9 mouse cellular contexts compared by ENCODE assay signal in the genomic region with DNA sequence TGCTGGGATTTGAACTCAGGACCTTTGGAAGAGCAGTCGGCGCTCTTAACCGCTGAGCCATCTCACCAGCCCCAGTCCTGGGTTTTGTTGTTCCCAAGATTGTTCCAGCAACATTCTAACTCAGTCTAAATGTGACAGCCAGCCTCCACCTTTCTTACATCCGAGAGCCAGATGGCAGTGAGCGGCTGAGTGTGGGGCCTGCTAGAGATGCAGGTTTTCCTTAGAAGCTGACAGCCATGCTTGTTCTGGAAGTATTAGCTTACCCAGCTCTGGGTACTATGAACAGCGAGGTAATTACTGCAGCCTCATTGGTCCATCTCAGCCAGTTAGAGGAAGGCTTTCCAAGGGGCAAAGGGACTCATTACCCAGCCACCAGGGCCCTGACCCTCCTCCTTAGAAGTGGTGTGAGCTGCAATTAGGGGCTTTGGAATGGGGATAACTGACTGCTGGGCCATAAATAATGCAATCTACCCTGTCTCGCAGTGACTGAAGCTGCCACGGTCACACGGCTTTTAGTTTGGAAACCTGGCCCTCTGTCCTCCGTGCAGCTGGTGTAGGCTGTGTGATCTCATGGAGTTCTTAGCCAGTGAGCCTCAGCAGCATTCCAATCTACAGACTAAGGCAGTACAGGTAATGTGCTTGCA. TPM values are rescaled to one million over a fixed set of nuclear protein-coding genes. Genes with fewer than 3 reads are reported as not detected.
DNase-seq lines count a peak whose midpoint lies in the region; ATAC-seq and TF ChIP-seq lines count a peak whose summit lies in the region.
"Had no signal": no experiment of that assay in that cellular context is flagged by ENCODE, and none has a peak within 500 bp of the region (broad histone marks: within the 10 kb centered on the region; RNA-seq: fewer than 3 reads in every experiment).

No protein-coding gene starts in this region.

- ATAC-seq in forebrain, embryonic 11.5 days (replicated peaks; ENCODE audit: low FRiP score): peak; percentile 84
- ATAC-seq in hindbrain, embryonic 16.5 days: peak; percentile 34; the same call in 1 of the 2 replicates
- peak; percentile 39; the same call in 1 of the 2 replicates for ATAC-seq in neural tube, embryonic 12.5 days (ENCODE audit: low FRiP score, low read depth)
- no peak for ATAC-seq in liver, embryonic 11.5 days (replicated peaks; ENCODE audit: low FRiP score)

- H3K9me3 ChIP-seq in forebrain, embryonic 11.5 days (ENCODE audit: control insufficient read depth, low read length): no peaks in the 10 kb centered on the region; the same call in 1 of the 2 replicates
- H3K9me3 ChIP-seq in hindbrain, embryonic 16.5 days (ENCODE audit: control insufficient read depth, low read length): no peaks in the 10 kb centered on the region
- no peaks in the 10 kb centered on the region for H3K9me3 ChIP-seq in neural tube, embryonic 12.5 days
- no peaks in the 10 kb centered on the region for H3K9me3 ChIP-seq in liver, embryonic 11.5 days (ENCODE audit: control insufficient read depth, low read length)
- H3K9me3 ChIP-seq: lung, embryonic 15.5 days had no signal

- H3K9ac ChIP-seq in forebrain, embryonic 11.5 days (ENCODE audit: low read length): peak overlapping the region; percentile 30; the same call in 1 of the 2 replicates
- no peak overlapping the region for H3K9ac ChIP-seq in hindbrain, embryonic 16.5 days (ENCODE audit: low read depth, low read length)
- no peak overlapping the region for H3K9ac ChIP-seq in neural tube, embryonic 12.5 days
- H3K9ac ChIP-seq in liver, embryonic 11.5 days (ENCODE audit: low read depth, low read length): no peak overlapping the region
- H3K9ac ChIP-seq: lung, embryonic 15.5 days had no signal

- 41% methylated on average over 10 of the region's 10 CpGs for whole genome bisulfite sequencing in forebrain, embryonic 11.5 days
- 53% methylated on average over 10 of the region's 10 CpGs for WGBS in hindbrain, embryonic 16.5 days
- 43% methylated on average over 10 of the region's 10 CpGs for WGBS in neural tube, embryonic 12.5 days
- WGBS in liver, embryonic 11.5 days: 82% methylated on average over 10 of the region's 10 CpGs

- peaks cover 29% of the 10 kb centered on the region for H3K4me1 ChIP-seq in forebrain, embryonic 11.5 days (replicated peaks; ENCODE audit: control insufficient read depth, insufficient read depth, low read length)
- peaks cover 14% of the 10 kb centered on the region for H3K4me1 ChIP-seq in hindbrain, embryonic 16.5 days (ENCODE audit: control insufficient read depth, insufficient read depth, low read depth, low read length)
- H3K4me1 ChIP-seq in neural tube, embryonic 12.5 days: peaks cover 39% of the 10 kb centered on the region
- peaks cover 20% of the 10 kb centered on the region for H3K4me1 ChIP-seq in liver, embryonic 11.5 days (replicated peaks; ENCODE audit: control insufficient read depth, insufficient read depth, low read length)

- H3K36me3 ChIP-seq in forebrain, embryonic 11.5 days (ENCODE audit: control insufficient read depth, insufficient read depth, low read length): peaks cover 2% of the 10 kb centered on the region; the same call in 1 of the 2 replicates
- no peaks in the 10 kb centered on the region for H3K36me3 ChIP-seq in hindbrain, embryonic 16.5 days (ENCODE audit: control insufficient read depth, insufficient read depth, low read length)
- H3K36me3 ChIP-seq in neural tube, embryonic 12.5 days: peaks cover 6% of the 10 kb centered on the region; the same call in 1 of the 2 replicates
- H3K36me3 ChIP-seq in liver, embryonic 11.5 days (ENCODE audit: control insufficient read depth, insufficient read depth, low read length): peaks cover 9% of the 10 kb centered on the region; the same call in 1 of the 2 replicates
- H3K36me3 ChIP-seq: lung, embryonic 15.5 days had no signal

- H3K27me3 ChIP-seq in forebrain, embryonic 11.5 days (ENCODE audit: control insufficient read depth, insufficient read depth, low read length): no peaks in the 10 kb centered on the region
- H3K27me3 ChIP-seq in hindbrain, embryonic 16.5 days (replicated peaks; ENCODE audit: control insufficient read depth, insufficient read depth, low read length): no peaks in the 10 kb centered on the region
- H3K27me3 ChIP-seq in neural tube, embryonic 12.5 days (replicated peaks): no peaks in the 10 kb centered on the region
- no peaks in the 10 kb centered on the region for H3K27me3 ChIP-seq in liver, embryonic 11.5 days (replicated peaks; ENCODE audit: control insufficient read depth, insufficient read depth, low read length)
- H3K27me3 ChIP-seq: lung, embryonic 15.5 days had no signal

- H3K4me2 ChIP-seq in forebrain, embryonic 11.5 days (ENCODE audit: low read depth, low read length, severe bottlenecking): no peak overlapping the region
- H3K4me2 ChIP-seq in hindbrain, embryonic 16.5 days (ENCODE audit: low read length): no peak overlapping the region
- H3K4me2 ChIP-seq in neural tube, embryonic 12.5 days (replicated peaks): no peak overlapping the region
- H3K4me2 ChIP-seq in liver, embryonic 11.5 days: no peak overlapping the region
- H3K4me2 ChIP-seq: lung, embryonic 15.5 days had no signal

- peak overlapping the region; percentile 70 for H3K27ac ChIP-seq in layer of hippocampus, adult 2 months
- H3K27ac ChIP-seq in forebrain, embryonic 11.5 days (ENCODE audit: low read depth, low read length): peak overlapping the region; percentile 54
- peak overlapping the region; percentile 14 for H3K27ac ChIP-seq in hindbrain, embryonic 16.5 days (ENCODE audit: low read depth, low read length)
- H3K27ac ChIP-seq in neural tube, embryonic 12.5 days: peak overlapping the region; percentile 15; the same call in 1 of the 2 replicates
- no peak overlapping the region for H3K27ac ChIP-seq in liver, embryonic 11.5 days (ENCODE audit: low read depth, low read length)
- H3K27ac ChIP-seq: lung, embryonic 15.5 days had no signal

- peak; percentile 37 to 70 for DNase-seq in layer of hippocampus, adult 2 months (ENCODE audit: low spot score in 2 of 2)
- no peak for DNase-seq in layer of hippocampus, postnatal 25 days (ENCODE audit: extremely low spot score in 1 of 2, low spot score in 1 of 2)
- peak; percentile 78 for DNase-seq in forebrain, embryonic 11.5 days (ENCODE audit: low spot score)
- no peak for DNase-seq in cerebellum, adult 9-10 months
- no peak for DNase-seq in liver, embryonic 11.5 days (ENCODE audit: low spot score)
- no peak for DNase-seq in cerebellum, postnatal 25 days

- no peak for TF ChIP-seq CTCF in layer of hippocampus, adult 2 months (conservative IDR thresholded peaks at IDR 0.05)

- H3K4me3 ChIP-seq in layer of hippocampus, adult 2 months: no peak overlapping the region
- no peak overlapping the region for H3K4me3 ChIP-seq in forebrain, embryonic 11.5 days (ENCODE audit: low read depth, low read length)
- no peak overlapping the region for H3K4me3 ChIP-seq in hindbrain, embryonic 16.5 days (ENCODE audit: low read length)
- no peak overlapping the region for H3K4me3 ChIP-seq in neural tube, embryonic 12.5 days
- no peak overlapping the region for H3K4me3 ChIP-seq in liver, embryonic 11.5 days (ENCODE audit: low read depth, low read length)
- H3K4me3 ChIP-seq: lung, embryonic 15.5 days had no signal

RNA-seq across cellular contexts. Expression of a gene that starts 22.1 kb away (rescaled TPM):
- total RNA-seq in layer of hippocampus, adult 2 months (2021): 100 to 1,000 TPM; 255 to 260 TPM
- 100 to 1,000 TPM; 223 to 246 TPM for total RNA-seq in layer of hippocampus, postnatal 25 days (2021)
- 33.5 and 36.4 TPM in 2 replicates for polyA plus RNA-seq in forebrain, embryonic 11.5 days (2014; fragmentation: Nextera tagmentation; extraction: Ambion mirVana)
- polyA plus RNA-seq in hindbrain, embryonic 16.5 days (2015; fragmentation: Nextera tagmentation; extraction: Ambion mirVana): 57.8 and 59.3 TPM in 2 replicates
- 40.7 and 41.7 TPM in 2 replicates for polyA plus RNA-seq in neural tube, embryonic 12.5 days (2016; fragmentation: Nextera tagmentation; extraction: Ambion mirVana)
- 11.2 and 13.1 TPM in 2 replicates for polyA plus RNA-seq in liver, embryonic 11.5 days (2014; fragmentation: Nextera tagmentation; extraction: Ambion mirVana)

RNA-seq across cellular contexts. Expression of a gene that starts 42.4 kb away (rescaled TPM):
- total RNA-seq in layer of hippocampus, adult 2 months (2021): 1 to 10 TPM; 9.5 to 9.9 TPM
- 1 to 10 TPM; 7.4 to 8.6 TPM for total RNA-seq in layer of hippocampus, postnatal 25 days (2021)
- polyA plus RNA-seq in forebrain, embryonic 11.5 days (2014; fragmentation: Nextera tagmentation; extraction: Ambion mirVana): 144 and 163 TPM in 2 replicates
- polyA plus RNA-seq in hindbrain, embryonic 16.5 days (2015; fragmentation: Nextera tagmentation; extraction: Ambion mirVana): 75.8 and 79.9 TPM in 2 replicates
- polyA plus RNA-seq in neural tube, embryonic 12.5 days (2016; fragmentation: Nextera tagmentation; extraction: Ambion mirVana): 143 and 144 TPM in 2 replicates
- 75.1 and 77.3 TPM in 2 replicates for polyA plus RNA-seq in liver, embryonic 11.5 days (2014; fragmentation: Nextera tagmentation; extraction: Ambion mirVana)

Comparison
In these comparisons a context has a peak if more than half of its experiments do, and no peak if none do; other contexts are left out.
1. DNase-seq: peak in layer of hippocampus, adult 2 months (2 of 2) and forebrain, embryonic 11.5 days (single experiment); none in layer of hippocampus, postnatal 25 days (0 of 2), cerebellum, adult 9-10 months (single experiment), liver, embryonic 11.5 days (single experiment) and cerebellum, postnatal 25 days (0 of 2).